Mouse (Mus musculus) heart, postnatal 14 days (tissue): ENCODE measurements around the gene 1700056E22Rik. TPM values are rescaled to one million over a fixed set of nuclear protein-coding genes. Genes with fewer than 3 reads are reported as not detected.

Experiments
- DNase-seq, 2 experiments: peaks; one replicate each; pipeline ENCODE4 v3.0.0; 2021 to 2022
- intact Hi-C: fragments of 180-260 bp; cut with DNase I; formaldehyde crosslinking; loops from one replicate; pipeline ENCODE4 v1.15.1; 2025
- long read RNA-seq, 2 experiments: library from polyadenylated mRNA; stranded (forward); transcript quantifications; one replicate each; pipeline ENCODE4 v2.0.0; 2021
- total RNA-seq, 2 experiments: library from RNA; stranded (reverse); gene quantifications; 2 replicates each; pipeline ENCODE4 v1.2.3; 2021

1700056E22Rik gene
- under 1 TPM; 0.68 to 0.74 TPM for total RNA-seq
- long read RNA-seq, experiment 1 = 0 reads
- long read RNA-seq, experiment 2, partial matches to known transcripts = 0 of 2 reads
- long read RNA-seq, experiment 2, other reads (novel, unspliced or antisense) = 0 of 2 reads

- DNase-seq = peak; percentile 96 to 98
- intact Hi-C loops = loop anchor here (5.0 to 10.0 kb wide), 2 partner anchors 138 to 201 kb away; no protein-coding TSS in a partner anchor
Observed at GRCm38 (mm10) chr1:184034011-184034557, at the start of gene 1700056E22Rik. TSS of gene 1700056E22Rik (minus strand) at chr1:184034301.

- no peak for DNase-seq
- intact Hi-C loops = no loop called here
Observed at GRCm38 (mm10) chr1:184083166-184083565, 49.1 kb upstream of the 1700056E22Rik start.

GRCm38 (mm10) chr1:184082661-184083060 lies 48.6 kb upstream of the 1700056E22Rik start:
- intact Hi-C loops = no loop called here
- no peak for DNase-seq

GRCm38 (mm10) chr1:184079304-184079703 lies 45.2 kb upstream of the 1700056E22Rik start:
- intact Hi-C loops = no loop called here

GRCm38 (mm10) chr1:184076756-184077155 lies 42.7 kb upstream of the 1700056E22Rik start:
- DNase-seq = no peak
- intact Hi-C loops = no loop called here

More at GRCm38 (mm10) chr1:184079304-184079703, 45.2 kb upstream of the 1700056E22Rik start:
- no peak for DNase-seq

GRCm38 (mm10) chr1:184076065-184076464 lies 42.0 kb upstream of the 1700056E22Rik start:
- intact Hi-C loops = no loop called here
- DNase-seq = no peak

GRCm38 (mm10) chr1:184068971-184069370 lies 34.9 kb upstream of the 1700056E22Rik start:
- intact Hi-C loops = no loop called here
- no peak for DNase-seq

- intact Hi-C loops = no loop called here
- DNase-seq = no peak
Observed at GRCm38 (mm10) chr1:184067704-184068558, 33.8 kb upstream of the 1700056E22Rik start.

GRCm38 (mm10) chr1:184066460-184067287 lies 32.6 kb upstream of the 1700056E22Rik start:
- intact Hi-C loops = no loop called here
- no peak for DNase-seq

GRCm38 (mm10) chr1:184065589-184066361 lies 31.7 kb upstream of the 1700056E22Rik start:
- DNase-seq = no peak
- intact Hi-C loops = no loop called here

- intact Hi-C loops = no loop called here
- no peak for DNase-seq
Observed at GRCm38 (mm10) chr1:184064306-184064705, 30.2 kb upstream of the 1700056E22Rik start.

GRCm38 (mm10) chr1:184061901-184062300 lies 27.8 kb upstream of the 1700056E22Rik start:
- no peak for DNase-seq
- intact Hi-C loops = no loop called here

GRCm38 (mm10) chr1:184060828-184061734 lies 27.0 kb upstream of the 1700056E22Rik start:
- DNase-seq = no peak
- intact Hi-C loops = no loop called here

- intact Hi-C loops = no loop called here
- peak; percentile 23 to 47 for DNase-seq
Observed at GRCm38 (mm10) chr1:184060381-184060780, 26.3 kb upstream of the 1700056E22Rik start.

GRCm38 (mm10) chr1:184059814-184060213 lies 25.7 kb upstream of the 1700056E22Rik start:
- no peak for DNase-seq
- intact Hi-C loops = no loop called here

- intact Hi-C loops = no loop called here
- no peak for DNase-seq
Observed at GRCm38 (mm10) chr1:184058206-184058605, 24.1 kb upstream of the 1700056E22Rik start.

GRCm38 (mm10) chr1:184054176-184054575 lies 20.1 kb upstream of the 1700056E22Rik start:
- intact Hi-C loops = no loop called here
- DNase-seq = no peak

GRCm38 (mm10) chr1:184053711-184054110 lies 19.6 kb upstream of the 1700056E22Rik start:
- DNase-seq = no peak
- intact Hi-C loops = no loop called here

GRCm38 (mm10) chr1:184053141-184053540 lies 19.0 kb upstream of the 1700056E22Rik start:
- intact Hi-C loops = no loop called here
- no peak for DNase-seq
